Mouse (Mus musculus) liver, postnatal 0 days (tissue): ENCODE measurements around the gene Rps8. TPM values are rescaled to one million over a fixed set of nuclear protein-coding genes. Genes with fewer than 3 reads are reported as not detected.

ENCODE experiments used
- ATAC-seq: fragments of 200-750 bp; cut with Nextera tagmentation; 2 replicates; pipeline ENCODE4 v1.8.0; 2017; ENCODE audit warnings: mild to moderate bottlenecking, moderate library complexity
- DNase-seq: peaks from one replicate; pipeline ENCODE4 v3.0.0-alpha.2; 2016
- H3K27ac ChIP-seq: fragments of 300-500 bp; sonication (generic); 2 replicates; pipeline ENCODE4 v1.5.1; 2014; ENCODE audit warnings: antibody characterized with exemption, moderate library complexity, mild to moderate bottlenecking, low read depth
- H3K27me3 ChIP-seq: fragments of 300-500 bp; sonication (generic); 2 replicates; pipeline ENCODE4 v1.6.1; 2014; ENCODE audit warnings: low read length, control low read depth, mixed read lengths; ENCODE audit not compliant: insufficient read depth
- H3K36me3 ChIP-seq: fragments of 300-500 bp; sonication (generic); replicated peaks from 2 replicates; pipeline ENCODE4 v1.6.1; 2014; ENCODE audit warnings: mild to moderate bottlenecking, control low read depth, low read length, moderate library complexity, mixed read lengths; ENCODE audit not compliant: insufficient read depth
- H3K4me1 ChIP-seq: fragments of 300-500 bp; sonication (generic); 2 replicates; pipeline ENCODE4 v1.6.1; 2014; ENCODE audit warnings: antibody characterized with exemption, mild to moderate bottlenecking, control low read depth; ENCODE audit not compliant: insufficient read depth
- H3K4me2 ChIP-seq: fragments of 300-500 bp; sonication (generic); 2 replicates; pipeline ENCODE4 v1.6.1; 2014; ENCODE audit warnings: low read depth, mild to moderate bottlenecking, low read length, moderate library complexity, mixed read lengths
- H3K4me3 ChIP-seq: fragments of 300-500 bp; sonication (generic); 2 replicates; pipeline ENCODE4 v1.5.1; 2014; ENCODE audit warnings: low read depth, low read length
- H3K9ac ChIP-seq: fragments of 300-500 bp; sonication (generic); replicated peaks from 2 replicates; pipeline ENCODE4 v1.6.1; 2014; ENCODE audit warnings: mild to moderate bottlenecking, moderate library complexity
- H3K9me3 ChIP-seq: fragments of 300-500 bp; sonication (generic); 2 replicates; pipeline ENCODE4 v1.6.1; 2016; ENCODE audit warnings: mild to moderate bottlenecking, control low read depth, low read length, mixed read lengths
- CTCF ChIP-seq: sonication (generic); IDR thresholded peaks from 2 replicates; pipeline ENCODE4 v1.5.1; 2016; ENCODE audit warnings: antibody characterized with exemption, low read depth
- EP300 ChIP-seq: IDR thresholded peaks from 2 replicates; pipeline ENCODE4 v1.6.1; 2016; ENCODE audit warnings: antibody characterized with exemption, low read depth, mild to moderate bottlenecking
- WGBS: fragments of 180-500 bp; shearing (Covaris S2); extraction: QIAGEN DNeasy Blood & Tissue Kit; methylation state at CpG from one replicate; pipeline ENCODE4 v1.1.7; 2014; ENCODE audit not compliant: insufficient replicate concordance; 5-methylcytosine and 5-hydroxymethylcytosine counted together
- polyA plus RNA-seq: library from polyadenylated mRNA; unstranded; fragments of >200 nt; fragmentation: Nextera tagmentation; extraction: Ambion mirVana; gene quantifications from 2 replicates; pipeline ENCODE4 v1.2.1, GENCODE M21; 2015

The Rps8 gene
- polyA plus RNA-seq, 1 experiment from 2014 or later = 557 TPM

GRCm38 (mm10) chr4:117124218-117124517, 31.9 kb downstream of the Rps8 start:
- WGBS = 51% methylated on average over 3 of the region's 3 CpGs
- Histone ChIP-seq H3K27me3 (no peaks in the 10 kb centered on the region), H3K27ac (peak overlapping the region; percentile 89), H3K4me1 (peaks cover 45% of the 10 kb centered on the region), H3K9ac (no peak overlapping the region), H3K36me3 (peaks cover 14% of the 10 kb centered on the region), H3K4me3 (no peak overlapping the region), H3K9me3 (no peaks in the 10 kb centered on the region), H3K4me2 (peak overlapping the region; percentile 47)
- ATAC-seq (no peak), DNase-seq (no peak)
- no peak for TF ChIP-seq EP300

- peaks cover 45% of the 10 kb centered on the region for H3K4me1 ChIP-seq
- H3K4me2 ChIP-seq = peak overlapping the region; percentile 47; the same call in 1 of the 2 replicates
- H3K36me3 ChIP-seq = peaks cover 9% of the 10 kb centered on the region
- H3K9ac ChIP-seq = no peak overlapping the region
- TF ChIP-seq CTCF (no peak), EP300 (no peak)
- no peak overlapping the region for H3K4me3 ChIP-seq
- H3K27ac ChIP-seq = peak overlapping the region; percentile 89; the same call in 1 of the 2 replicates
- DNase-seq (no peak), ATAC-seq (no peak)
- no peaks in the 10 kb centered on the region for H3K27me3 ChIP-seq
- 59% methylated on average over 7 of the region's 9 CpGs for WGBS
- H3K9me3 ChIP-seq = no peaks in the 10 kb centered on the region
Measured at GRCm38 (mm10) chr4:117123546-117124217, 32.4 kb downstream of the Rps8 start.

- Histone ChIP-seq H3K4me1 (peaks cover 42% of the 10 kb centered on the region), H3K4me3 (no peak overlapping the region), H3K4me2 (no peak overlapping the region), H3K9ac (no peak overlapping the region), H3K36me3 (no peaks in the 10 kb centered on the region), H3K9me3 (no peaks in the 10 kb centered on the region), H3K27ac (no peak overlapping the region), H3K27me3 (no peaks in the 10 kb centered on the region)
- 76% methylated on average over 4 of the region's 4 CpGs for WGBS
- ATAC-seq (no peak), DNase-seq (no peak)
- TF ChIP-seq EP300 (no peak), CTCF (no peak)
Measured at GRCm38 (mm10) chr4:117122209-117122608, 33.8 kb downstream of the Rps8 start.

GRCm38 (mm10) chr4:117120445-117121414, 35.3 kb downstream of the Rps8 start:
- peak overlapping the region; percentile 93 for H3K4me2 ChIP-seq
- peak; percentile 97 for TF ChIP-seq CTCF
- peak; percentile 92 for TF ChIP-seq EP300
- H3K27me3 ChIP-seq = no peaks in the 10 kb centered on the region
- WGBS = under 1% methylated on average over 69 of the region's 69 CpGs
- no peaks in the 10 kb centered on the region for H3K36me3 ChIP-seq
- DNase-seq (peak; percentile 93), ATAC-seq (peak; percentile 92)
- no peaks in the 10 kb centered on the region for H3K9me3 ChIP-seq
- H3K4me3 ChIP-seq = peak overlapping the region; percentile 59
- peak overlapping the region; percentile 71 for H3K9ac ChIP-seq
- H3K27ac ChIP-seq = peak overlapping the region; percentile 77; the same call in 1 of the 2 replicates
- peaks cover 30% of the 10 kb centered on the region for H3K4me1 ChIP-seq

GRCm38 (mm10) chr4:117120052-117120444, 36.0 kb downstream of the Rps8 start:
- Histone ChIP-seq H3K9ac (peak overlapping the region; percentile 51), H3K36me3 (no peaks in the 10 kb centered on the region), H3K9me3 (no peaks in the 10 kb centered on the region), H3K4me3 (peak overlapping the region; percentile 59), H3K4me2 (peak overlapping the region; percentile 93), H3K27me3 (no peaks in the 10 kb centered on the region), H3K27ac (peak overlapping the region; percentile 77), H3K4me1 (peaks cover 23% of the 10 kb centered on the region)
- no peak for ATAC-seq
- TF ChIP-seq EP300 (no peak), CTCF (no peak)
- WGBS = 5% methylated on average over 10 of the region's 10 CpGs
- DNase-seq = no peak

DNA sequence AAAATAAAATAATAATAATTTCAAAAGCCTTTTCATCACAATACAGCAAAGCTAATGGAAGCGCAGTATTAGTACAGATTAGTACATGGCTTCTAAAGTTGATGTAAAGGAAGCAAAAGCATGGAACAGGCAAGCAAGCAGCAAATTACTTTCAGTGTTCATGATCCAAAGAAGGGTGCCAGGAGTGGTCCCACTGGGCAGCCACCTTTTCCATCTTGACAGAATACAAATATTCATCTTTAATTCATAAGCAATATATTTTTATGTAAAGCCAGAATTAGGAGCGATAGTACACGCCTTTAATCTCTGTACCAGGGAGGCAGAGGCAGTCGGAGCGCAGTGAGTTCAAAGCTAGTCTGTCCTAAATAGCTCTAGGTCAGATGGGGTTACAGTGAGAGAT, 36.4 kb downstream of the Rps8 start:
- H3K4me1 ChIP-seq = peaks cover 19% of the 10 kb centered on the region
- WGBS = 82% methylated on average over 5 of the region's 5 CpGs
- TF ChIP-seq CTCF (no peak), EP300 (no peak)
- H3K9me3 ChIP-seq = no peaks in the 10 kb centered on the region
- no peaks in the 10 kb centered on the region for H3K36me3 ChIP-seq
- H3K4me3 ChIP-seq = peak overlapping the region; percentile 59
- no peaks in the 10 kb centered on the region for H3K27me3 ChIP-seq
- ATAC-seq (no peak), DNase-seq (no peak)
- peak overlapping the region; percentile 93 for H3K4me2 ChIP-seq
- H3K27ac ChIP-seq = peak overlapping the region; percentile 77
- H3K9ac ChIP-seq = peak overlapping the region; percentile 51; the same call in 1 of the 2 replicates
